Mouse (Mus musculus) retina, postnatal 1 day (tissue): ENCODE measurements around the gene Gm26620.

Experiments
- DNase-seq: peaks from one replicate; pipeline ENCODE4 v3.0.0-alpha.2; 2012

Gm26620 gene

DNA sequence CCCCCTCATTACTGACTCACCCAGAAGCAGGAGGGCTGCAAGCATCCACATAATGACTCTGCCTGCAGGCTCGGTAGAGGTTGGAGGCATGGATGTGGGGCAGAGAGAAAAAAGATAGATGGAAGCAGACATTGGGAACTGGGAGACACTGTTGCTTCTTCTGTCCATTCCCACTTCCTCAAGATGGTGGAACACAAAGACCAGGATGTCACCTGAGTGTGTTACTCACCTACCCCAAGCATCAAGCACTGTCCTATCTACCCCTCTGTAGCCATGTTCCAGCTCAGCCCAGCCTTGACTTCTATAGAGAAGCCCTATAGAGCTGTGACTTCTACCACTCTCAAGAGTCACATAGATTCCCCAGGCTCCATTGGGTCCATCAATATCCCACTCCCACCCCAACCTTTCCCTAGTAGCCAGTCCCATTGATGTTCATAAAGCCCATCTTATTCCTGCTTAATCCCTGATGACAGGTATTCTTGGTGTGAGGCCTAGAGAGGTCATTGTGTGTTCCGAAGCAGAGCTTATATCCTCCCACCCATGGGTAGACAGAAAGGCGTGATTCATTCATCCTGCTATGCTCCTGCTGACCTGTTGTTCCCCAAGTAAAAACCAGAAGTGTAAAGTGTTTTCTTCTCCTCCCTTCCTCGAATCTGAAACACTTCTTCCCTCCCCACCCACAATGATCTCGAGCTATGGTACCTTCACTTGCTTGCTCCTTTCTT lies 28.2 kb downstream of the Gm26620 start, which contains the start of gene Fcrlb:
TSS of gene Fcrlb (minus strand) at position 51 of the 725 bp plus-strand sequence.
- DNase-seq: no peak

DNA sequence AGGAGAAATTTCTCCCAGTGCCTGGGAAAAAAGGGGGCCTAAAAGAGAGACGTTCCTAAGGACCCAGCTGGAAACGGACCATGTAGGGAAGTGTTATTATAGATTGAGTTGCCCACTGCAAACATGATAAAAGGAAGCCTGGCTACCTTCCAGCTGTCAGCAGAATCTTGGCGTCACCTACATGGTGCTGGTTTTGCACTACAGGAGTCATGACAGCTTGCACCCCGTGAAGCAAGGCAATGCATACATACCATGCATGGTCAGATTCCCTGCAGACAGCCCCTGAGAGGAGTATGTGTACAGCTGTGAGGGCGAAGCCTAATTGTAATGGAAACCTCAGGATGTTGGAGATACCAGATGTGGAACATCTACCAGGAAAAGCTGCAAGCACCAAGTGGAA lies 30.8 kb downstream of the Gm26620 start:
- no peak for DNase-seq

- DNase-seq: no peak
Measured at GRCm38 (mm10) chr1:170919308-170919707, 34.4 kb downstream of the Gm26620 start.

DNA sequence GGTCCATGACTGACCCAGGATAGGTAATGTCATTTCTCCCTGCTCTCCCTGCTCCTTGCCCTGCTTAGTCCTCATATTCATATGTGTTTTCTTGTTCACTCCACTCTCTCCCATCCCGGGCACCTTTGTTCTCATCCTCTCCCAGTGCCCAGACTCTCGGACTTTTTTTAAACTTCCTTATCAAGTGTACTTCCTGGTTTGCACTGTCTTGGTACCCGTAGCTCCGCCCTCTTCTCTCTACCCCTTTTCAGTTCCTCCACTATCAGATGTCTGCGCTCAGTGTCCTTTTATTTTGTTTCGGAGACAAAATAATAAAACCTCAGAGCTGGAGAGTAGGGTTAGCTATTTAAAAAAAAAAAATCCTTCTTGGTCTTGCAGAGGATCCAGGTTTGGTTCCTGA lies 39.6 kb downstream of the Gm26620 start:
- no peak for DNase-seq

GRCm38 (mm10) chr1:170926941-170927340 lies 42.1 kb downstream of the Gm26620 start:
- DNase-seq: no peak

DNA sequence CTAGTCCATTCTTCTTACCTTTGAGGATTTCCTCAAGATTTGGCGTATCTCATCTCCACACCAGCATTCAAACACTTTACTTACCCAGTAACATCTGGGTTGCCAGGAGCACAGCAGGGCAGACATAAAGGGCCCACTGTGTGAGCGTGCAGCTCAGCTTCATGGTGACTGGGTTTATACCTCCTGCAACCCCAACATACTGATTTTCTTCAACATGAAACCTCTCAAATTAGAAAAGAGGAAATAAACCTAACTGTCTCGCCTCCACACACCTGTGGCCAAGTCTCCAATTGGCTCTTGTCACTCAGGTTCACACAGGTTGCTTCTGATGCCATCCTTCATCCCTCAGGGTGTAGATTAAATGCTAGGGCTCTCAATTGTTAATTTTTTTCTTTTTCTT lies 42.5 kb downstream of the Gm26620 start, which contains the start of gene Fcrla:
TSS of gene Fcrla (minus strand) at position 206 of the 400 bp plus-strand sequence.
- DNase-seq: no peak

DNA sequence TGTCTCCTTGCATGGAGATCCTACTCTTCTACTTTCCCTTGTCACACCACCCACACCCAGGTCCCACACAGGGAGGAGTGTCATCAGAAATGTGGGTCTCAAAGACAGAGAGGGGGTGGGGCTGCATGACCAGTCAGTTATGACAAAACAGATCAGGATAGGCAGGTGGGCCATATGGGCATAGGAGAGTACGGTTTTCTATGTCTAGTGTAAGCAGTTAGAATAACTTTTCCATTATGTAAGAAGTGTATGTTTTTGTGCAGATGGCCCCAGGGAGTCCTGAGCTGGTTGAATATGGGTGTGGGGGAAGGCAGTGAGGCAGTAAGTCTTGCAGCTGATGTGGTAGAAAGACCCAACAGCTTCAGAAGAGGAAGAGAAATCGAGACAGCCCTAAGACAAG lies 43.6 kb downstream of the Gm26620 start:
- DNase-seq: no peak

- DNase-seq: no peak
Measured at GRCm38 (mm10) chr1:170929245-170929644, 44.4 kb downstream of the Gm26620 start.

- DNase-seq: no peak
Measured at GRCm38 (mm10) chr1:170932043-170932442, 47.2 kb downstream of the Gm26620 start.

DNA sequence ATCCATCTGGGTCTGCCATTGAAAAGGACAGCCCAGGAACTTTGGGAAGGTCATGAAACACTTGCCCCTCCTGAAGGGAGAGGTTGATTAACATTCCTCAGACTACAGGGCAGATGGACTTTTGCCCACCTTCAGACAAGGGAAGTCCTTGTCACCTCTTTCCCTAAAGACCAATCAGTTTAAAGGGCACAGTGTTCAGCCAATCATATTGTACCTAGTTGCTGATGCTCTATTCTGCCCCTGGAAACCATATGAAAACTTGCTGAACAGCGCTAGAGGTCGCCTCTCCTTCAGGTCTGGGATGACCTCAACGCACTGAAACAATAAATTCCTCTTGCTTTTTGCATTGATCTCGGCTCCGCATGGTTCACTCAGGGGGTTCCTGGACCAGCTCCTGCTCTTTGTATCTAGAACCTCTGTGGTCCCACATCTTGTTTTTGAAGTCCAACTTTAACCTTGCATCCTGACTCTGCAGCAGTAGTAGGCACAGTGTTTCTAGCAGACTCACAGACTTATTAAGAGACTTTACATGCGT lies 48.6 kb downstream of the Gm26620 start:
- no peak for DNase-seq

GRCm38 (mm10) chr1:170933940-170934339 lies 49.1 kb downstream of the Gm26620 start:
- DNase-seq: no peak

GRCm38 (mm10) chr1:170934383-170934782 lies 49.5 kb downstream of the Gm26620 start:
- DNase-seq: no peak
